Mouse (Mus musculus) bone marrow, adult 2 months (tissue): ENCODE data around the gene Fermt1.

Experiments
- CTCF ChIP-seq: fragments of 200-500 bp; IDR thresholded peaks from 2 replicates; pipeline ENCODE4 v1.5.1; 2011; ENCODE audit warnings: low read length, control low read depth; ENCODE audit not compliant: control insufficient read depth, insufficient read depth
- POLR2A ChIP-seq: fragments of 200-500 bp; IDR thresholded peaks from 2 replicates; pipeline ENCODE4 v1.6.1; 2011; ENCODE audit warnings: low read depth, mild to moderate bottlenecking, control low read depth, low read length, borderline replicate concordance; ENCODE audit not compliant: control insufficient read depth

GRCm38 (mm10) chr2:132957786-132958185 lies 12.1 kb upstream of the Fermt1 start:
- TF ChIP-seq CTCF, result no peak
- TF ChIP-seq POLR2A, result no peak
